Comparison of ENCODE assay signal across 14 mouse cellular contexts in genomic region chr12:81258215-81258614, GRCm38 (mm10).
"Had no signal": no experiment of that assay in that cellular context is flagged by ENCODE, and none has a peak within 500 bp of the region (broad histone marks: within the 10 kb centered on the region; RNA-seq: fewer than 3 reads in every experiment).

No protein-coding gene starts in this region.

- H3K4me3 ChIP-seq: left cerebral cortex, adult 2 months; limb, embryonic 15.5 days; megakaryocyte, embryonic 14.5 days; midbrain, embryonic 15.5 days; neural tube, embryonic 13.5 days had no signal

- ATAC-seq: midbrain, embryonic 15.5 days had no signal

- H3K4me2 ChIP-seq: limb, embryonic 15.5 days; midbrain, embryonic 11.5 days; midbrain, embryonic 15.5 days; neural tube, embryonic 13.5 days had no signal

- H3K9ac ChIP-seq: limb, embryonic 15.5 days; midbrain, embryonic 15.5 days; neural tube, embryonic 13.5 days had no signal

- H3K36me3 ChIP-seq: limb, embryonic 15.5 days; midbrain, embryonic 15.5 days; neural tube, embryonic 13.5 days had no signal

- H3K27me3 ChIP-seq: limb, embryonic 15.5 days; megakaryocyte, embryonic 14.5 days; midbrain, embryonic 15.5 days; neural tube, embryonic 13.5 days had no signal

- H3K27ac ChIP-seq: left cerebral cortex, adult 2 months; limb, embryonic 15.5 days; macrophage; midbrain, embryonic 15.5 days; neural tube, embryonic 13.5 days had no signal

- H3K4me1 ChIP-seq: limb, embryonic 15.5 days; megakaryocyte, embryonic 14.5 days; midbrain, embryonic 15.5 days; neural tube, embryonic 13.5 days had no signal

- DNase-seq: kidney, adult 2 months; kidney, postnatal 25 days; lung, adult 2 months; lung, postnatal 10 days; retina, postnatal 1 day; right cerebral cortex, postnatal 4 days; thymus, postnatal 36 days had no signal

- H3K9me3 ChIP-seq: limb, embryonic 15.5 days; megakaryocyte, embryonic 14.5 days; midbrain, embryonic 15.5 days; neural tube, embryonic 13.5 days had no signal
